Mouse (Mus musculus): ENCODE measurements around the gene Ccdc138. TPM values are rescaled to one million over a fixed set of nuclear protein-coding genes. Genes with fewer than 3 reads are reported as not detected.

Gene Ccdc138
- polyA plus RNA-seq, 1 experiment from 2014 or later = 6.8 TPM

DNA sequence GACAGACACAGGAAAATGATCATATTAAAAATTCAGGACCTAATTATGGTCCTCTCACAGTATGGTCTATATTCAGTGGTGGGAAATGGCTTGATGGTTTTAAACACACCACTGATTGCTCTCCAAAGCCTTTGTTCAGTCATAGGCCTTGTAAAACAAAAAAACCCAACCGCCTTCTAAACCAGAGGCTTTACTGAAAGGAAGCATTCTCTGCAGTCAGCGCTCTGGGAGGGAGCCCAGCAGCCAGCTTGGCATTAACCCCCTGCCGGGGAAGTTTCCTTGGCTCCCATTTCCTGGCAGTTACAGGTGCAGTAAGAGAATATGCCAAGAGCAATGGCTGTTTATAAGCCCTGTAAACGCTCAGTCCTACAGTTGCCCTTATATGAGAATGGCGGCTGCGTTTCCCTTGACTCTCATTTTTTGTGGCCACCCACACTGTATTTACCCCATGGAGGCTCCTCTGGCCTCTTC, 103.7 kb downstream of the Ccdc138 start:
- no peaks in the 10 kb centered on the region for H3K9me3 ChIP-seq (replicated peaks; ENCODE audit: control insufficient read depth, low read length)
- ATAC-seq (ENCODE audit: insufficient read depth, low FRiP score) = peak; percentile 68
- H3K27ac ChIP-seq (ENCODE audit: low read length) = peak overlapping the region; percentile 43; the same call in 1 of the 2 replicates
- H3K36me3 ChIP-seq (ENCODE audit: control insufficient read depth, insufficient read depth, low read length) = no peaks in the 10 kb centered on the region
- no peaks in the 10 kb centered on the region for H3K4me1 ChIP-seq (ENCODE audit: control insufficient read depth, insufficient read depth, low read length)
- H3K4me3 ChIP-seq (replicated peaks; ENCODE audit: low read length) = no peak overlapping the region
- H3K4me2 ChIP-seq (ENCODE audit: low read depth, low read length) = no peak overlapping the region
- no peaks in the 10 kb centered on the region for H3K27me3 ChIP-seq (ENCODE audit: control insufficient read depth, insufficient read depth, low read length)
- 37% methylated on average over 6 of the region's 6 CpGs for WGBS
- no peak overlapping the region for H3K9ac ChIP-seq (ENCODE audit: low read length)

GRCm38 (mm10) chr10:58601946-58602345, 104.2 kb downstream of the Ccdc138 start:
- Histone ChIP-seq H3K4me2 (ENCODE audit: low read depth, low read length) (no peak overlapping the region), H3K27ac (ENCODE audit: low read length) (peak overlapping the region; percentile 43; the same call in 1 of the 2 replicates), H3K9ac (ENCODE audit: low read length) (no peak overlapping the region), H3K27me3 (ENCODE audit: control insufficient read depth, insufficient read depth, low read length) (no peaks in the 10 kb centered on the region), H3K36me3 (ENCODE audit: control insufficient read depth, insufficient read depth, low read length) (no peaks in the 10 kb centered on the region), H3K4me3 (replicated peaks; ENCODE audit: low read length) (no peak overlapping the region), H3K4me1 (ENCODE audit: control insufficient read depth, insufficient read depth, low read length) (no peaks in the 10 kb centered on the region), H3K9me3 (replicated peaks; ENCODE audit: control insufficient read depth, low read length) (no peaks in the 10 kb centered on the region)
- ATAC-seq (ENCODE audit: insufficient read depth, low FRiP score) = peak; percentile 27; the same call in 1 of the 2 replicates
- WGBS = 74% methylated on average over 7 of the region's 7 CpGs

DNA sequence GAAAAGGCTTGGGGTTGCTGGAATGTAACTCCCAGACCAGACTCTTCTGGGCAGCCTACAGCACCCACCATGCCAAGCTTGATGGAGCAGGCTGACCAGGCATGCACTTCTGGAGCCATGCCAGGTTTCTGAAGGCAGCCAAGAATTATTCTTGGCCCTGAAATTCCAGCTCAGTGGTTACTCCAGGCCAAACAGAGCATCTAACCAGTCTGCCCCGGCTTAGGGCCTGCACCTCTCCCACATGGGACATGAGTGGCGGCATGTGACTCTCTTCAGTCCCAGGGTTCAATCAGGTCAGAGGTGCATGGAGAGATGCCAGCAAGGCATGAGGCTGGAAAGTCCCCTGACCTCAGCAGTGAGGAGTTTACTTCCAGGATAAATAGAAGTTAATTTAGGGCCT, 107.0 kb downstream of the Ccdc138 start:
- no peaks in the 10 kb centered on the region for H3K27me3 ChIP-seq (ENCODE audit: control insufficient read depth, insufficient read depth, low read length)
- no peak overlapping the region for H3K9ac ChIP-seq (ENCODE audit: low read length)
- no peak overlapping the region for H3K4me3 ChIP-seq (replicated peaks; ENCODE audit: low read length)
- H3K9me3 ChIP-seq (replicated peaks; ENCODE audit: control insufficient read depth, low read length) = no peaks in the 10 kb centered on the region
- ATAC-seq (ENCODE audit: insufficient read depth, low FRiP score) = peak; percentile 70; the same call in 1 of the 2 replicates
- 59% methylated on average over 2 of the region's 2 CpGs for WGBS
- H3K27ac ChIP-seq (ENCODE audit: low read length) = peak overlapping the region; percentile 20; the same call in 1 of the 2 replicates
- H3K4me1 ChIP-seq (ENCODE audit: control insufficient read depth, insufficient read depth, low read length) = no peaks in the 10 kb centered on the region
- no peak overlapping the region for H3K4me2 ChIP-seq (ENCODE audit: low read depth, low read length)
- no peaks in the 10 kb centered on the region for H3K36me3 ChIP-seq (ENCODE audit: control insufficient read depth, insufficient read depth, low read length)

DNA sequence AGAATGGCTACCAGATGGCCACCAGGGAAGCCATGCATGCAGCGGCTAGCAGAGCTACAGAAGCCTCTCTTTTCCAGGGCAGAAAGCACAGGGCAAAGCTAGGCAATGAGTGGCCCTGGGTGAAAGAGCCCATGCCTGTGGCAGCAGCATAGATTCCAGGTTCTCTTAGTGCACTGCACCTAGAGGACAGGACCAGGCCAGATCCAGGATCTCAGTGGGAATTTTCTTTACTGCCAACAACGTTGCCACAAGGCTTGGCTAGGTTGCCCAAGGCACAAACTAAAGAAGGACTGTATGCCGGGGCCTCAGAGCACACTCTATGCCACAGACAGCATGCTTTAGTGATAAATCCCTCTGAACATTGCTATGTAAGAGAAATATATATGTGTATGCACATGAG, 108.6 kb downstream of the Ccdc138 start:
- no peak overlapping the region for H3K4me3 ChIP-seq (replicated peaks; ENCODE audit: low read length)
- no peak overlapping the region for H3K4me2 ChIP-seq (ENCODE audit: low read depth, low read length)
- H3K27me3 ChIP-seq (ENCODE audit: control insufficient read depth, insufficient read depth, low read length) = no peaks in the 10 kb centered on the region
- no peaks in the 10 kb centered on the region for H3K9me3 ChIP-seq (replicated peaks; ENCODE audit: control insufficient read depth, low read length)
- WGBS = 85% methylated on average over 3 of the region's 3 CpGs
- H3K27ac ChIP-seq (ENCODE audit: low read length) = no peak overlapping the region
- H3K36me3 ChIP-seq (ENCODE audit: control insufficient read depth, insufficient read depth, low read length) = no peaks in the 10 kb centered on the region
- H3K4me1 ChIP-seq (ENCODE audit: control insufficient read depth, insufficient read depth, low read length) = no peaks in the 10 kb centered on the region
- H3K9ac ChIP-seq (ENCODE audit: low read length) = no peak overlapping the region
- no peak for ATAC-seq (ENCODE audit: insufficient read depth, low FRiP score)

GRCm38 (mm10) chr10:58608858-58609257, 111.1 kb downstream of the Ccdc138 start:
- H3K4me3 ChIP-seq (replicated peaks; ENCODE audit: low read length) = no peak overlapping the region
- H3K27ac ChIP-seq (ENCODE audit: low read length) = no peak overlapping the region
- WGBS = 63% methylated on average over 3 of the region's 3 CpGs
- H3K36me3 ChIP-seq (ENCODE audit: control insufficient read depth, insufficient read depth, low read length) = no peaks in the 10 kb centered on the region
- H3K4me2 ChIP-seq (ENCODE audit: low read depth, low read length) = no peak overlapping the region
- H3K9ac ChIP-seq (ENCODE audit: low read length) = no peak overlapping the region
- no peaks in the 10 kb centered on the region for H3K9me3 ChIP-seq (replicated peaks; ENCODE audit: control insufficient read depth, low read length)
- H3K4me1 ChIP-seq (ENCODE audit: control insufficient read depth, insufficient read depth, low read length) = no peaks in the 10 kb centered on the region
- H3K27me3 ChIP-seq (ENCODE audit: control insufficient read depth, insufficient read depth, low read length) = no peaks in the 10 kb centered on the region
- no peak for ATAC-seq (ENCODE audit: insufficient read depth, low FRiP score)

DNA sequence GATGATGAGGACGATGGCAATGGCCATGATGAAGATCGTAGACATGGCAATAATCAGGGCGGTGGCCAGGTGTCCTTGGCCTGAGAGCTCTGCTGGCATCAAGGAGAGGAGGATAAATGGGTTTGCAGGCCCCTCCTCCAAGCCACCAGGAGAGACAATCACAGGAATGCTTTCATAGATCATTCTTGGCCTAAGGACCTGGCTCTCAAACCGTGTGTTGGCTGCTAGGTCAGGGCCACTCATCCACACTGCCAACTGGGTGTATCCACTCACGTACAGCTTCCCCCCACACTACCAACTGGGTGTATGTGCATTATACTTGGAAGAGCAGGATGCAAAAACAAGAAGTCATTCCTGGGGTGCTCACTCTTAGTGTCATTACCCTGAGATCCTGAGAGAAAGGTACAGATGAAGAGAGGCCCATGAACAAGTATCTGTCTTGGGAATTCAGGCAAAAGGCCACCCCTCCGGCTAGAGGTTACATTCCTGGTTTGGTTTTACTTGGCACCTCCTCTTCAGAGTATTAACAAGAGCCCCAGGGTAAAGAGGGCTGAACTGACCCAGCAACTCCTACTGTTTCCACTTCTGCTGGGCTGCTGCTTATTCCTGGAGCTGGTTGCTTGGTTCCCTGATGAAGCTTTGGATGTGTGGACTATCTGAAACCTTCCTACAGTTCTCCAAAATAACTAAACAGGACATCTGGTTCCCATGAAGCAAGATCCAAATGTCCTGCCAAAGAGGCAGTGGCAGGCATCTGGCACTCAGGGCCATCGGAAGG, 112.9 kb downstream of the Ccdc138 start:
- H3K36me3 ChIP-seq (ENCODE audit: control insufficient read depth, insufficient read depth, low read length) = no peaks in the 10 kb centered on the region
- no peak overlapping the region for H3K9ac ChIP-seq (ENCODE audit: low read length)
- H3K4me3 ChIP-seq (replicated peaks; ENCODE audit: low read length) = no peak overlapping the region
- H3K4me2 ChIP-seq (ENCODE audit: low read depth, low read length) = no peak overlapping the region
- no peaks in the 10 kb centered on the region for H3K4me1 ChIP-seq (ENCODE audit: control insufficient read depth, insufficient read depth, low read length)
- 81% methylated on average over 7 of the region's 7 CpGs for WGBS
- no peaks in the 10 kb centered on the region for H3K27me3 ChIP-seq (ENCODE audit: control insufficient read depth, insufficient read depth, low read length)
- no peaks in the 10 kb centered on the region for H3K9me3 ChIP-seq (replicated peaks; ENCODE audit: control insufficient read depth, low read length)
- ATAC-seq (ENCODE audit: insufficient read depth, low FRiP score) = no peak
- H3K27ac ChIP-seq (ENCODE audit: low read length) = no peak overlapping the region

DNA sequence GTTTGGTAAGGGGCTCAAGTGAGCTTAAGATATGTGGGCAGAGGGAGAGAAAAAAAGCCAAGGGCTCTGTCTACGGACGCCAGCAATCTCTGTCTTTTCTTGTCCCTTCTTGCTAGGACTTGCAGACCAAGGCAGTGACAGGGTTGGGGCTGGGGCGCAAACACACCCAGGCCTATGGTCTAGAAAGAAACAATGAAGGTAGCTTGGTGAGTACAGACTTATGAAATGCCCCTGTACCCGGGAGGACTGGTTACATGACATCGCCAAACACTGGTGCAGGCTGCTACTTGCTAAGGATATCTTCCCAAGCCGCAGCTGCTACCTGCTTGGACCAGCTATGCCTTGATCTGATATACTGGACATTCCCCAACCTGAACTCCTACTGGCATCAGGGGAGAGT, 116.9 kb downstream of the Ccdc138 start:
- WGBS = 77% methylated on average over 6 of the region's 6 CpGs
- Histone ChIP-seq H3K9ac (ENCODE audit: low read length) (no peak overlapping the region), H3K27me3 (ENCODE audit: control insufficient read depth, insufficient read depth, low read length) (no peaks in the 10 kb centered on the region), H3K4me2 (ENCODE audit: low read depth, low read length) (no peak overlapping the region), H3K9me3 (replicated peaks; ENCODE audit: control insufficient read depth, low read length) (no peaks in the 10 kb centered on the region), H3K4me3 (replicated peaks; ENCODE audit: low read length) (no peak overlapping the region), H3K4me1 (ENCODE audit: control insufficient read depth, insufficient read depth, low read length) (peaks cover 3% of the 10 kb centered on the region; the same call in 1 of the 2 replicates), H3K27ac (ENCODE audit: low read length) (peak overlapping the region; percentile 68), H3K36me3 (ENCODE audit: control insufficient read depth, insufficient read depth, low read length) (no peaks in the 10 kb centered on the region)
- peak; percentile 9; the same call in 1 of the 2 replicates for ATAC-seq (ENCODE audit: insufficient read depth, low FRiP score)

- no peak overlapping the region for H3K4me2 ChIP-seq (ENCODE audit: low read depth, low read length)
- ATAC-seq (ENCODE audit: insufficient read depth, low FRiP score) = peak; percentile 74
- 58% methylated on average over 5 of the region's 5 CpGs for WGBS
- H3K27ac ChIP-seq (ENCODE audit: low read length) = no peak overlapping the region
- H3K36me3 ChIP-seq (ENCODE audit: control insufficient read depth, insufficient read depth, low read length) = no peaks in the 10 kb centered on the region
- no peak overlapping the region for H3K9ac ChIP-seq (ENCODE audit: low read length)
- H3K4me3 ChIP-seq (replicated peaks; ENCODE audit: low read length) = no peak overlapping the region
- H3K4me1 ChIP-seq (ENCODE audit: control insufficient read depth, insufficient read depth, low read length) = peaks cover 3% of the 10 kb centered on the region; the same call in 1 of the 2 replicates
- H3K27me3 ChIP-seq (ENCODE audit: control insufficient read depth, insufficient read depth, low read length) = no peaks in the 10 kb centered on the region
- H3K9me3 ChIP-seq (replicated peaks; ENCODE audit: control insufficient read depth, low read length) = no peaks in the 10 kb centered on the region
Measured at GRCm38 (mm10) chr10:58616565-58616964, 118.8 kb downstream of the Ccdc138 start.

- no peak for ATAC-seq (ENCODE audit: insufficient read depth, low FRiP score)
- Histone ChIP-seq H3K4me2 (ENCODE audit: low read depth, low read length) (no peak overlapping the region), H3K4me3 (replicated peaks; ENCODE audit: low read length) (no peak overlapping the region), H3K4me1 (ENCODE audit: control insufficient read depth, insufficient read depth, low read length) (peaks cover 3% of the 10 kb centered on the region; the same call in 1 of the 2 replicates), H3K27ac (ENCODE audit: low read length) (no peak overlapping the region), H3K36me3 (ENCODE audit: control insufficient read depth, insufficient read depth, low read length) (no peaks in the 10 kb centered on the region), H3K9ac (ENCODE audit: low read length) (no peak overlapping the region), H3K27me3 (ENCODE audit: control insufficient read depth, insufficient read depth, low read length) (no peaks in the 10 kb centered on the region), H3K9me3 (replicated peaks; ENCODE audit: control insufficient read depth, low read length) (no peaks in the 10 kb centered on the region)
- 88% methylated on average over 17 of the region's 17 CpGs for WGBS
Measured at GRCm38 (mm10) chr10:58618501-58619216, 120.9 kb downstream of the Ccdc138 start.

Data from stomach, embryonic 16.5 days (tissue).